Mouse (Mus musculus) E14TG2a.4 (cell line): ENCODE results near the gene Dab2ip.

ENCODE experiments used
- CTCF ChIP-seq: conservative IDR thresholded peaks from 2 replicates; pipeline ENCODE4 v1.5.1; 2014; ENCODE audit warnings: low read length
- NANOG ChIP-seq: IDR thresholded peaks from 2 replicates; pipeline ENCODE4 v1.6.1; 2014; ENCODE audit warnings: borderline replicate concordance, low read length, mixed read lengths
- POU5F1 ChIP-seq: IDR thresholded peaks from 2 replicates; pipeline ENCODE4 v1.6.1; 2014; ENCODE audit warnings: low read length, borderline replicate concordance

- TF ChIP-seq CTCF (no peak), NANOG (no peak), POU5F1 (no peak)
Measured at GRCm38 (mm10) chr2:35670300-35670699, 112.2 kb downstream of the Dab2ip start.
